Mouse (Mus musculus) limb, embryonic 14.5 days (tissue): ENCODE measurements at regions not wholly inside any gene's neighbourhood (a gene's known extent, or its start where the extent isn't known, plus 50 kb on each side); places are given as distances from the start of the nearest gene placed in this dataset.

ENCODE experiments used
- ATAC-seq: fragments of 200-750 bp; cut with Nextera tagmentation; 2 replicates; pipeline ENCODE4 v1.8.0; 2017; ENCODE audit warnings: low read depth, moderate number of reproducible peaks, moderate TSS enrichment; ENCODE audit not compliant: low FRiP score
- DNase-seq: peaks from one replicate; pipeline ENCODE4 v3.0.0-alpha.2; 2015; ENCODE audit warnings: low spot score
- H3K27ac ChIP-seq: fragments of 300-500 bp; sonication (generic); replicated peaks from 2 replicates; pipeline ENCODE4 v1.5.1; 2014; ENCODE audit warnings: low read depth, mild to moderate bottlenecking, low read length, moderate library complexity, mixed read lengths
- H3K27me3 ChIP-seq: fragments of 300-500 bp; sonication (generic); 2 replicates; pipeline ENCODE4 v1.6.1; 2014; ENCODE audit warnings: low read length, mixed read lengths; ENCODE audit not compliant: control insufficient read depth, insufficient read depth
- H3K36me3 ChIP-seq: fragments of 300-500 bp; sonication (generic); 2 replicates; pipeline ENCODE4 v1.6.1; 2014; ENCODE audit warnings: mild to moderate bottlenecking, low read length, moderate library complexity, mixed read lengths; ENCODE audit not compliant: control insufficient read depth, insufficient read depth
- H3K4me1 ChIP-seq: fragments of 300-500 bp; sonication (generic); 2 replicates; pipeline ENCODE4 v1.6.1; 2014; ENCODE audit warnings: antibody characterized with exemption, low read length, mixed read lengths; ENCODE audit not compliant: control insufficient read depth, insufficient read depth
- H3K4me2 ChIP-seq: fragments of 300-500 bp; sonication (generic); replicated peaks from 2 replicates; pipeline ENCODE4 v1.6.1; 2014; ENCODE audit warnings: low read depth, mild to moderate bottlenecking, low read length, moderate library complexity; ENCODE audit not compliant: severe bottlenecking
- H3K4me3 ChIP-seq: fragments of 300-500 bp; sonication (generic); replicated peaks from 2 replicates; pipeline ENCODE4 v1.5.1; 2014; ENCODE audit warnings: low read length
- H3K9ac ChIP-seq: fragments of 300-500 bp; sonication (generic); 2 replicates; pipeline ENCODE4 v1.6.1; 2014; ENCODE audit warnings: mild to moderate bottlenecking, low read depth, low read length, moderate library complexity; ENCODE audit not compliant: severe bottlenecking
- H3K9me3 ChIP-seq: fragments of 300-500 bp; sonication (generic); 2 replicates; pipeline ENCODE4 v1.6.1; 2016; ENCODE audit warnings: low read length; ENCODE audit not compliant: control insufficient read depth
- POLR2A ChIP-seq: fragments of 200-500 bp; IDR thresholded peaks from 2 replicates; pipeline ENCODE4 v1.8.0; 2012; ENCODE audit warnings: inconsistent platforms, mild to moderate bottlenecking, moderate library complexity, borderline replicate concordance; ENCODE audit not compliant: insufficient read depth, insufficient read length; ENCODE audit errors: extremely low read depth
- WGBS: fragments of 180-500 bp; shearing (Covaris S2); extraction: QIAGEN DNeasy Blood & Tissue Kit; methylation state at CpG from one replicate; pipeline ENCODE4 v1.1.7; 2014; 5-methylcytosine and 5-hydroxymethylcytosine counted together

DNA sequence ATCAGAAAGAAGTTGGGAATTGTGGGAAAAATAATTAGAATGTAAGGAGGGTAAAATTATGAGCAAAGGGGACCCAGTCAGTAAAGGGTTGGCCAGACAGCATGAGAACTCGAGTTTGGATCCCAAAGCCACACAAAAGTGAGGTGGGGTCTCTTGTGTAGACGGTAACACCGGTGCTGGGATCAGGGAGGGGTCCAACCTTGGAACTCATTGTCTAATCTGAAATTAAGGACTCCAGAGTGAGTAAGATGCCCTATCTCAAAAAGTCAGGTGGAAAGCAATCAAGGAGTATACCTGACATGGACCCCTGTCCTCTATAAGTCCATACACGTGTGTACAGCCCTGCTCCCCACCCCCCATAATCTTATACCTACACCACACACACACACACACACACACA, 165.2 kb upstream of the Irf2bp2 start:
- no peaks in the 10 kb centered on the region for H3K36me3 ChIP-seq
- TF ChIP-seq POLR2A: no peak
- DNase-seq: no peak
- peaks cover 5% of the 10 kb centered on the region; the same call in 1 of the 2 replicates for H3K4me1 ChIP-seq
- ATAC-seq: no peak
- no peaks in the 10 kb centered on the region for H3K9me3 ChIP-seq
- H3K9ac ChIP-seq: no peak overlapping the region
- no peaks in the 10 kb centered on the region for H3K27me3 ChIP-seq
- H3K4me3 ChIP-seq: no peak overlapping the region
- 89% methylated on average over 4 of the region's 4 CpGs for WGBS
- H3K27ac ChIP-seq: no peak overlapping the region
- no peak overlapping the region for H3K4me2 ChIP-seq

GRCm38 (mm10) chr8:126757951-126758757, 164.4 kb upstream of the Irf2bp2 start:
- no peak for TF ChIP-seq POLR2A
- H3K9ac ChIP-seq: peak overlapping the region; percentile 2; the same call in 1 of the 2 replicates
- H3K9me3 ChIP-seq: no peaks in the 10 kb centered on the region
- H3K36me3 ChIP-seq: no peaks in the 10 kb centered on the region
- H3K27ac ChIP-seq: 0 out of 2 replicates have a peak overlapping the region, but pooled peaks have one; percentile 28
- H3K4me1 ChIP-seq: peaks cover 7% of the 10 kb centered on the region; the same call in 1 of the 2 replicates
- 62% methylated on average over 12 of the region's 12 CpGs for WGBS
- H3K4me2 ChIP-seq: no peak overlapping the region
- no peak overlapping the region for H3K4me3 ChIP-seq
- DNase-seq: no peak
- H3K27me3 ChIP-seq: no peaks in the 10 kb centered on the region
- ATAC-seq: no peak

- no peak overlapping the region for H3K9ac ChIP-seq
- peaks cover 14% of the 10 kb centered on the region for H3K4me1 ChIP-seq
- no peak overlapping the region for H3K4me2 ChIP-seq
- WGBS: 81% methylated on average over 8 of the region's 8 CpGs
- no peak for ATAC-seq
- H3K27ac ChIP-seq: no peak overlapping the region
- H3K4me3 ChIP-seq: no peak overlapping the region
- no peak for TF ChIP-seq POLR2A
- no peaks in the 10 kb centered on the region for H3K9me3 ChIP-seq
- no peaks in the 10 kb centered on the region for H3K27me3 ChIP-seq
- DNase-seq: no peak
- H3K36me3 ChIP-seq: no peaks in the 10 kb centered on the region
Measured at GRCm38 (mm10) chr8:126756300-126757097, 162.7 kb upstream of the Irf2bp2 start.

DNA sequence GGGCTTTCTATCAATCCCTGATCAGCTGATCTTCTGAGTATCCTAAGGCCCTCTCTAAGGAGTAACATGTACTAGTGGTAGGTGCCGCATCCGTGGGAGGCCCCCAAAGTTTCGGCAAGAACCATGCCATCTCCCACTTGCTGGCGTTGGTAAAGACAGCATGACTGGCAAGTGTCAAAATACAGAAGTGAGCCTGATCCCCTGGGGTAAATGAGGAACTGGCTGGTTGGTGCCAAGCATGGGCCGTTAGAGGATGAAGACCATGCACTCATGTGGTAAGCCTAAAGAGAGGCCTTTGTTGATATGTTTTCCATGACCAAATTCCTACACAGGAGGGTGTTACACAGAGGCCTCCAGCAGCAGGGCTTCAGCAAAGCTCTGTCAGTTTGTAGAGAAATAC, 161.9 kb upstream of the Irf2bp2 start:
- 90% methylated on average over 5 of the region's 5 CpGs for WGBS
- no peak for TF ChIP-seq POLR2A
- ATAC-seq: no peak

GRCm38 (mm10) chr8:126754361-126754809, 160.6 kb upstream of the Irf2bp2 start:
- peaks cover 22% of the 10 kb centered on the region for H3K4me1 ChIP-seq
- no peak overlapping the region for H3K4me2 ChIP-seq
- no peaks in the 10 kb centered on the region for H3K9me3 ChIP-seq
- ATAC-seq (no peak), DNase-seq (no peak)
- no peak for TF ChIP-seq POLR2A
- H3K27me3 ChIP-seq: no peaks in the 10 kb centered on the region
- no peak overlapping the region for H3K9ac ChIP-seq
- WGBS: 89% methylated on average over 8 of the region's 8 CpGs
- H3K36me3 ChIP-seq: no peaks in the 10 kb centered on the region
- no peak overlapping the region for H3K27ac ChIP-seq
- H3K4me3 ChIP-seq: no peak overlapping the region

More for the DNA sequence above, 161.9 kb upstream of the Irf2bp2 start:
- no peaks in the 10 kb centered on the region for H3K9me3 ChIP-seq
- no peak overlapping the region for H3K27ac ChIP-seq
- H3K9ac ChIP-seq: no peak overlapping the region
- H3K4me2 ChIP-seq: no peak overlapping the region
- no peaks in the 10 kb centered on the region for H3K27me3 ChIP-seq
- H3K4me3 ChIP-seq: no peak overlapping the region
- H3K4me1 ChIP-seq: peaks cover 22% of the 10 kb centered on the region
- no peak for DNase-seq
- H3K36me3 ChIP-seq: no peaks in the 10 kb centered on the region
